In the genomic region with DNA sequence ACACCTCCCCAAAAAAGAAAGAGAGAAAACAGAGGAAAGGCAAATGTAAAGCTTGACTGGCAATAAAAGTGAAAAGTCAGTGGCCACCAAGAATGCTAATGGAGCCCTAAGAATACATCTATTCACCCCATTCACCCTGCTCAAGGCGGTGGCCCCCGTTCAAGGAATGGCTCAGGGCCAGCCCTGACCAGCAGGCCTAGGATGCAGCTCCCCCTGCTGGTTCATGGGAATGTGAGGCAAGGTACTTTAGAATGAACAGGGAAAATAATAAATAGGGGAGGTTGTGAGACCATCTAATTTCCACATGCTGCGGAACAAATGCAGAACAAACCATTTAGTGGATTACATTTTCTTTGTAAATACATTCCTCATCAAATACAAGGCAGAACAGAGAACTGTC, we compare ENCODE assay signal across 8 mouse cellular contexts. TPM values are rescaled to one million over a fixed set of nuclear protein-coding genes. Genes with fewer than 3 reads are reported as not detected.
DNase-seq lines count a peak whose midpoint lies in the region; ATAC-seq and TF ChIP-seq lines count a peak whose summit lies in the region.

No protein-coding gene starts in this region.

- H3K36me3 ChIP-seq in liver, embryonic 11.5 days (ENCODE audit: control insufficient read depth, insufficient read depth, low read length), result peaks cover 55% of the 10 kb centered on the region
- H3K36me3 ChIP-seq in embryonic facial prominence, embryonic 14.5 days (ENCODE audit: control insufficient read depth, insufficient read depth, low read length), result peaks cover 93% of the 10 kb centered on the region
- H3K36me3 ChIP-seq in hindbrain, postnatal 0 days (ENCODE audit: insufficient read depth, low read length), result peaks cover 78% of the 10 kb centered on the region
- peaks cover 100% of the 10 kb centered on the region for H3K36me3 ChIP-seq in limb, embryonic 10.5 days
- peaks cover 97% of the 10 kb centered on the region for H3K36me3 ChIP-seq in neural tube, embryonic 13.5 days

- H3K4me2 ChIP-seq in liver, embryonic 11.5 days, result no peak overlapping the region
- H3K4me2 ChIP-seq in embryonic facial prominence, embryonic 14.5 days (ENCODE audit: low read depth, low read length), result no peak overlapping the region
- no peak overlapping the region for H3K4me2 ChIP-seq in hindbrain, postnatal 0 days (ENCODE audit: low read depth, low read length)
- H3K4me2 ChIP-seq in neural tube, embryonic 13.5 days, result no peak overlapping the region

- H3K27me3 ChIP-seq in liver, embryonic 11.5 days (replicated peaks; ENCODE audit: control insufficient read depth, insufficient read depth, low read length), result no peaks in the 10 kb centered on the region
- H3K27me3 ChIP-seq in embryonic facial prominence, embryonic 14.5 days (replicated peaks; ENCODE audit: control insufficient read depth, insufficient read depth, low read length), result no peaks in the 10 kb centered on the region
- no peaks in the 10 kb centered on the region for H3K27me3 ChIP-seq in hindbrain, postnatal 0 days (ENCODE audit: insufficient read depth, low read length)
- H3K27me3 ChIP-seq in limb, embryonic 10.5 days (ENCODE audit: low read depth, poor library complexity, severe bottlenecking), result no peaks in the 10 kb centered on the region
- no peaks in the 10 kb centered on the region for H3K27me3 ChIP-seq in neural tube, embryonic 13.5 days

- no peak overlapping the region for H3K9ac ChIP-seq in liver, embryonic 11.5 days (ENCODE audit: low read depth, low read length)
- no peak overlapping the region for H3K9ac ChIP-seq in embryonic facial prominence, embryonic 14.5 days (ENCODE audit: low read depth, low read length)
- no peak overlapping the region for H3K9ac ChIP-seq in hindbrain, postnatal 0 days (replicated peaks; ENCODE audit: low read length)
- H3K9ac ChIP-seq in neural tube, embryonic 13.5 days, result no peak overlapping the region

- ATAC-seq in liver, embryonic 11.5 days (replicated peaks; ENCODE audit: low FRiP score), result no peak
- no peak for ATAC-seq in embryonic facial prominence, embryonic 14.5 days (ENCODE audit: low read depth)
- ATAC-seq in hindbrain, postnatal 0 days, result peak; percentile 84
- peak; percentile 58; the same call in 1 of the 2 replicates for ATAC-seq in neural tube, embryonic 13.5 days (ENCODE audit: low read depth)

- no peak overlapping the region for H3K27ac ChIP-seq in liver, embryonic 11.5 days (ENCODE audit: low read depth, low read length)
- H3K27ac ChIP-seq in embryonic facial prominence, embryonic 14.5 days (replicated peaks; ENCODE audit: low read depth, low read length), result peak overlapping the region; percentile 56
- no peak overlapping the region for H3K27ac ChIP-seq in hindbrain, postnatal 0 days
- no peak overlapping the region for H3K27ac ChIP-seq in limb, embryonic 10.5 days
- 0 out of 2 replicates have a peak overlapping the region, but pooled peaks have one; percentile 59 for H3K27ac ChIP-seq in neural tube, embryonic 13.5 days (replicated peaks)

- WGBS in liver, embryonic 11.5 days, result 73% methylated on average over 3 of the region's 3 CpGs
- 38% methylated on average over 3 of the region's 3 CpGs for WGBS in embryonic facial prominence, embryonic 14.5 days
- 22% methylated on average over 3 of the region's 3 CpGs for WGBS in hindbrain, postnatal 0 days
- 71% methylated on average over 3 of the region's 3 CpGs for WGBS in limb, embryonic 10.5 days
- 33% methylated on average over 3 of the region's 3 CpGs for whole genome bisulfite sequencing in neural tube, embryonic 13.5 days

- no peaks in the 10 kb centered on the region for H3K4me1 ChIP-seq in liver, embryonic 11.5 days (replicated peaks; ENCODE audit: control insufficient read depth, insufficient read depth, low read length)
- peaks cover 21% of the 10 kb centered on the region for H3K4me1 ChIP-seq in embryonic facial prominence, embryonic 14.5 days (ENCODE audit: control insufficient read depth, insufficient read depth, low read length)
- H3K4me1 ChIP-seq in hindbrain, postnatal 0 days (ENCODE audit: insufficient read depth, low read length), result 0 out of 2 replicates have a peak, but pooled peaks cover 7% of the 10 kb centered on the region
- H3K4me1 ChIP-seq in limb, embryonic 10.5 days, result peaks cover 2% of the 10 kb centered on the region; the same call in 1 of the 2 replicates
- H3K4me1 ChIP-seq in neural tube, embryonic 13.5 days (replicated peaks), result peaks cover 18% of the 10 kb centered on the region; the same call in 1 of the 2 replicates

- H3K4me3 ChIP-seq in liver, embryonic 11.5 days (ENCODE audit: low read depth, low read length), result no peak overlapping the region
- no peak overlapping the region for H3K4me3 ChIP-seq in embryonic facial prominence, embryonic 14.5 days (ENCODE audit: low read depth, low read length)
- H3K4me3 ChIP-seq in hindbrain, postnatal 0 days (ENCODE audit: low read length), result no peak overlapping the region
- no peak overlapping the region for H3K4me3 ChIP-seq in limb, embryonic 10.5 days
- H3K4me3 ChIP-seq in neural tube, embryonic 13.5 days, result no peak overlapping the region

- H3K9me3 ChIP-seq in liver, embryonic 11.5 days (ENCODE audit: control insufficient read depth, low read length), result no peaks in the 10 kb centered on the region
- no peaks in the 10 kb centered on the region for H3K9me3 ChIP-seq in embryonic facial prominence, embryonic 14.5 days (ENCODE audit: control insufficient read depth, low read length)
- no peaks in the 10 kb centered on the region for H3K9me3 ChIP-seq in hindbrain, postnatal 0 days (ENCODE audit: low read length)
- H3K9me3 ChIP-seq in limb, embryonic 10.5 days (replicated peaks), result no peaks in the 10 kb centered on the region
- H3K9me3 ChIP-seq in neural tube, embryonic 13.5 days, result no peaks in the 10 kb centered on the region

- TF ChIP-seq CTCF in hindbrain, postnatal 0 days (IDR thresholded peaks at IDR 0.05; ENCODE audit: low read depth), result peak; percentile 92

- peak; percentile 54 for DNase-seq in liver
- DNase-seq in liver, embryonic 11.5 days (ENCODE audit: low spot score), result no peak
- DNase-seq in adrenal gland, postnatal 25 days, result peak; percentile 71
- peak; percentile 64 for DNase-seq in embryonic facial prominence, embryonic 14.5 days (ENCODE audit: low spot score)
- DNase-seq in hindbrain, postnatal 0 days (ENCODE audit: low spot score), result peak; percentile 85
- DNase-seq in limb, embryonic 10.5 days (ENCODE audit: low spot score), result peak; percentile 62
- DNase-seq in thymus, postnatal 4 days, result peak; percentile 85

RNA-seq across cellular contexts. Expression of a gene that starts 20.4 kb away (rescaled TPM):
- 0.14 TPM in 1 of 2 replicates, not detected in the other for polyA plus RNA-seq in liver, embryonic 11.5 days (2014; fragmentation: Nextera tagmentation; extraction: Ambion mirVana)
- not detected in 2 replicates for total RNA-seq in adrenal gland, postnatal 25 days (2021)
- polyA plus RNA-seq in embryonic facial prominence, embryonic 14.5 days (2014; fragmentation: Nextera tagmentation; extraction: Ambion mirVana), result 1.9 and 2.6 TPM in 2 replicates
- total RNA-seq in hindbrain, postnatal 0 days (2014; rRNA removed), result 0.31 and 0.61 TPM in 2 replicates
- 0.48 TPM in 2 replicates for polyA plus RNA-seq in hindbrain, postnatal 0 days (2015; fragmentation: Nextera tagmentation; extraction: Ambion mirVana)
- polyA plus RNA-seq in limb, embryonic 10.5 days (2016; fragmentation: Nextera tagmentation; extraction: Ambion mirVana), result 0.11 TPM in 1 of 2 replicates, not detected in the other
- polyA plus RNA-seq in neural tube, embryonic 13.5 days (2015; fragmentation: Nextera tagmentation; extraction: Ambion mirVana), result 0.20 TPM in 1 of 2 replicates, not detected in the other

RNA-seq across cellular contexts. Expression of a gene that starts 43.1 kb away (rescaled TPM):
- polyA plus RNA-seq in liver, embryonic 11.5 days (2014; fragmentation: Nextera tagmentation; extraction: Ambion mirVana), result 5.1 and 5.4 TPM in 2 replicates
- 11.3 and 11.8 TPM in 2 replicates for total RNA-seq in adrenal gland, postnatal 25 days (2021)
- 17.6 and 18.7 TPM in 2 replicates for polyA plus RNA-seq in embryonic facial prominence, embryonic 14.5 days (2014; fragmentation: Nextera tagmentation; extraction: Ambion mirVana)
- 56.3 and 68.1 TPM in 2 replicates for total RNA-seq in hindbrain, postnatal 0 days (2014; rRNA removed)
- polyA plus RNA-seq in hindbrain, postnatal 0 days (2015; fragmentation: Nextera tagmentation; extraction: Ambion mirVana), result 5.8 and 6.5 TPM in 2 replicates
- polyA plus RNA-seq in limb, embryonic 10.5 days (2016; fragmentation: Nextera tagmentation; extraction: Ambion mirVana), result 23.8 and 32.1 TPM in 2 replicates
- polyA plus RNA-seq in neural tube, embryonic 13.5 days (2015; fragmentation: Nextera tagmentation; extraction: Ambion mirVana), result 7.6 and 9.0 TPM in 2 replicates

Comparison
In these comparisons a context has a peak if more than half of its experiments do, and no peak if none do; other contexts are left out.
1. ATAC-seq: peak in hindbrain, postnatal 0 days (single experiment) and neural tube, embryonic 13.5 days (single experiment); none in liver, embryonic 11.5 days (single experiment) and embryonic facial prominence, embryonic 14.5 days (single experiment).
2. H3K27ac ChIP-seq: peak in embryonic facial prominence, embryonic 14.5 days (single experiment) and neural tube, embryonic 13.5 days (single experiment); none in liver, embryonic 11.5 days (single experiment), hindbrain, postnatal 0 days (single experiment) and limb, embryonic 10.5 days (single experiment).